Mouse (Mus musculus) limb, embryonic 11.5 days (tissue): Measurements from ENCODE around the gene Sox18. TPM values are rescaled to one million over a fixed set of nuclear protein-coding genes. Genes with fewer than 3 reads are reported as not detected.

ENCODE experiments used
- ATAC-seq: fragments of 200-750 bp; cut with Nextera tagmentation; 2 replicates; pipeline ENCODE4 v1.8.0; 2017; ENCODE audit warnings: low read depth; ENCODE audit not compliant: insufficient number of reproducible peaks, low FRiP score, low TSS enrichment
- DNase-seq: peaks from one replicate; pipeline ENCODE4 v3.0.0-alpha.2; 2015; ENCODE audit warnings: low spot score
- H3K27ac ChIP-seq: fragments of 300-500 bp; sonication (generic); replicated peaks from 2 replicates; pipeline ENCODE4 v1.5.1; 2014; ENCODE audit warnings: low read depth, mild to moderate bottlenecking, low read length
- H3K27me3 ChIP-seq: fragments of 300-500 bp; sonication (generic); 2 replicates; pipeline ENCODE4 v1.6.1; 2014; ENCODE audit warnings: mild to moderate bottlenecking, low read length, mixed read lengths; ENCODE audit not compliant: control insufficient read depth, insufficient read depth
- H3K36me3 ChIP-seq: fragments of 300-500 bp; sonication (generic); 2 replicates; pipeline ENCODE4 v1.6.1; 2014; ENCODE audit warnings: mild to moderate bottlenecking, low read length, moderate library complexity, mixed read lengths; ENCODE audit not compliant: control insufficient read depth, insufficient read depth
- H3K4me1 ChIP-seq: fragments of 300-500 bp; sonication (generic); 2 replicates; pipeline ENCODE4 v1.6.1; 2014; ENCODE audit warnings: low read length, mixed read lengths; ENCODE audit not compliant: control insufficient read depth, insufficient read depth
- H3K4me2 ChIP-seq: fragments of 300-500 bp; sonication (generic); 2 replicates; pipeline ENCODE4 v1.6.1; 2014; ENCODE audit warnings: low read depth, mild to moderate bottlenecking, moderate library complexity; ENCODE audit not compliant: severe bottlenecking
- H3K4me3 ChIP-seq: fragments of 300-500 bp; sonication (generic); 2 replicates; pipeline ENCODE4 v1.5.1; 2014; ENCODE audit warnings: low read depth, low read length
- H3K9ac ChIP-seq: fragments of 300-500 bp; sonication (generic); 2 replicates; pipeline ENCODE4 v1.6.1; 2014; ENCODE audit warnings: mild to moderate bottlenecking, low read length
- H3K9me3 ChIP-seq: fragments of 300-500 bp; sonication (generic); 2 replicates; pipeline ENCODE4 v1.6.1; 2016; ENCODE audit warnings: low read length; ENCODE audit not compliant: control insufficient read depth
- WGBS: fragments of 180-500 bp; shearing (Covaris S2); extraction: QIAGEN DNeasy Blood & Tissue Kit; methylation state at CpG from one replicate; pipeline ENCODE4 v1.1.7; 2014; 5-methylcytosine and 5-hydroxymethylcytosine counted together
- polyA plus RNA-seq: library from polyadenylated mRNA; unstranded; fragments of >200 nt; fragmentation: Nextera tagmentation; extraction: Ambion mirVana; gene quantifications from 2 replicates; pipeline ENCODE4 v1.2.1, GENCODE M21; 2014

Gene Sox18
- polyA plus RNA-seq, 1 experiment from 2014 or later: 21.4 TPM

- Histone ChIP-seq H3K36me3 (peaks cover 23% of the 10 kb centered on the region), H3K27me3 (no peaks in the 10 kb centered on the region), H3K9me3 (no peaks in the 10 kb centered on the region), H3K4me3 (no peak overlapping the region), H3K27ac (no peak overlapping the region), H3K4me1 (no peaks in the 10 kb centered on the region), H3K9ac (no peak overlapping the region), H3K4me2 (no peak overlapping the region)
- ATAC-seq (no peak), DNase-seq (no peak)
- 85% methylated on average over 1 of the region's 1 CpGs for WGBS
These were observed 17.9 kb downstream of the Sox18 start for GRCm38 (mm10) chr2:181653523-181653922.

- DNase-seq (no peak), ATAC-seq (no peak)
- Histone ChIP-seq H3K27ac (no peak overlapping the region), H3K4me2 (no peak overlapping the region), H3K4me1 (no peaks in the 10 kb centered on the region), H3K27me3 (no peaks in the 10 kb centered on the region), H3K36me3 (peaks cover 25% of the 10 kb centered on the region), H3K9ac (no peak overlapping the region), H3K4me3 (no peak overlapping the region), H3K9me3 (no peaks in the 10 kb centered on the region)
These were observed 18.4 kb downstream of the Sox18 start for GRCm38 (mm10) chr2:181653065-181653464.

- Histone ChIP-seq H3K36me3 (peaks cover 19% of the 10 kb centered on the region), H3K9ac (no peak overlapping the region), H3K4me1 (0 out of 2 replicates have a peak, but pooled peaks cover 5% of the 10 kb centered on the region), H3K27me3 (no peaks in the 10 kb centered on the region), H3K4me3 (no peak overlapping the region), H3K27ac (no peak overlapping the region), H3K4me2 (no peak overlapping the region), H3K9me3 (no peaks in the 10 kb centered on the region)
- 94% methylated on average over 10 of the region's 10 CpGs for WGBS
- ATAC-seq: no peak
- DNase-seq: no peak
These were observed 22.5 kb downstream of the Sox18 start for GRCm38 (mm10) chr2:181648926-181649325.

- 82% methylated on average over 6 of the region's 6 CpGs for WGBS
- H3K9ac ChIP-seq: no peak overlapping the region
- H3K4me1 ChIP-seq: 0 out of 2 replicates have a peak, but pooled peaks cover 5% of the 10 kb centered on the region
- no peak overlapping the region; the same call in 1 of the 2 replicates for H3K27ac ChIP-seq
- no peak overlapping the region for H3K4me2 ChIP-seq
- H3K9me3 ChIP-seq: no peaks in the 10 kb centered on the region
- peaks cover 16% of the 10 kb centered on the region for H3K36me3 ChIP-seq
- no peaks in the 10 kb centered on the region for H3K27me3 ChIP-seq
- no peak for ATAC-seq
- H3K4me3 ChIP-seq: no peak overlapping the region
- no peak for DNase-seq
These were observed 24.6 kb downstream of the Sox18 start for GRCm38 (mm10) chr2:181646626-181647472.

GRCm38 (mm10) chr2:181645666-181646065, 25.8 kb downstream of the Sox18 start:
- DNase-seq (peak; percentile 37), ATAC-seq (peak; percentile 73; the same call in 1 of the 2 replicates)
- Histone ChIP-seq H3K4me1 (0 out of 2 replicates have a peak, but pooled peaks cover 5% of the 10 kb centered on the region), H3K27me3 (no peaks in the 10 kb centered on the region), H3K4me2 (no peak overlapping the region), H3K9ac (no peak overlapping the region), H3K9me3 (no peaks in the 10 kb centered on the region), H3K4me3 (no peak overlapping the region), H3K27ac (peak overlapping the region; percentile 72), H3K36me3 (peaks cover 15% of the 10 kb centered on the region; the same call in 1 of the 2 replicates)
- WGBS: 35% methylated on average over 3 of the region's 3 CpGs

- Histone ChIP-seq H3K27ac (no peak overlapping the region; the same call in 1 of the 2 replicates), H3K9me3 (no peaks in the 10 kb centered on the region), H3K9ac (no peak overlapping the region), H3K36me3 (peaks cover 17% of the 10 kb centered on the region), H3K27me3 (no peaks in the 10 kb centered on the region), H3K4me2 (no peak overlapping the region), H3K4me1 (0 out of 2 replicates have a peak, but pooled peaks cover 5% of the 10 kb centered on the region), H3K4me3 (no peak overlapping the region)
- DNase-seq: peak; percentile 65
- 88% methylated on average over 2 of the region's 2 CpGs for WGBS
- ATAC-seq: no peak
These were observed 27.1 kb downstream of the Sox18 start for GRCm38 (mm10) chr2:181644361-181644760.

- H3K27me3 ChIP-seq: no peaks in the 10 kb centered on the region
- DNase-seq (no peak), ATAC-seq (no peak)
- 86% methylated on average over 3 of the region's 3 CpGs for WGBS
- no peak overlapping the region for H3K9ac ChIP-seq
- H3K9me3 ChIP-seq: no peaks in the 10 kb centered on the region
- H3K4me3 ChIP-seq: no peak overlapping the region
- H3K4me1 ChIP-seq: no peaks in the 10 kb centered on the region
- H3K27ac ChIP-seq: no peak overlapping the region
- no peak overlapping the region for H3K4me2 ChIP-seq
- H3K36me3 ChIP-seq: peaks cover 30% of the 10 kb centered on the region
These were observed 35.6 kb downstream of the Sox18 start for GRCm38 (mm10) chr2:181635865-181636264.

- 95% methylated on average over 6 of the region's 6 CpGs for WGBS
- DNase-seq (no peak), ATAC-seq (no peak)
- Histone ChIP-seq H3K27ac (no peak overlapping the region), H3K36me3 (peaks cover 22% of the 10 kb centered on the region), H3K9ac (no peak overlapping the region), H3K4me1 (no peaks in the 10 kb centered on the region), H3K4me2 (no peak overlapping the region), H3K27me3 (no peaks in the 10 kb centered on the region), H3K9me3 (no peaks in the 10 kb centered on the region), H3K4me3 (no peak overlapping the region)
These were observed 38.8 kb downstream of the Sox18 start for GRCm38 (mm10) chr2:181632624-181633023.
